Mouse (Mus musculus) G1E (cell line): ENCODE measurements around the gene Otud4. TPM values are rescaled to one million over a fixed set of nuclear protein-coding genes. Genes with fewer than 3 reads are reported as not detected.

Experiments used
- ATAC-seq: 2 replicates; pipeline ENCODE4 v1.8.0; 2016; ENCODE audit warnings: mild to moderate bottlenecking; ENCODE audit not compliant: insufficient number of reproducible peaks, poor library complexity, low FRiP score, severe bottlenecking; ENCODE audit errors: extremely low read depth
- DNase-seq: peaks from one replicate; pipeline ENCODE4 v3.0.0; 2012; ENCODE audit warnings: low spot score
- H3K27me3 ChIP-seq: 2 replicates; pipeline ENCODE4 v1.6.1; 2012; ENCODE audit warnings: mild to moderate bottlenecking, low read length, inconsistent platforms; ENCODE audit not compliant: insufficient read depth
- H3K36me3 ChIP-seq: replicated peaks from 2 replicates; pipeline ENCODE3; 2012; ENCODE audit warnings: mild to moderate bottlenecking, inconsistent platforms
- H3K4me1 ChIP-seq: 2 replicates; pipeline ENCODE4 v1.6.1; 2012; ENCODE audit warnings: low read depth, low read length, inconsistent platforms, mixed read lengths; ENCODE audit not compliant: insufficient read depth
- H3K4me3 ChIP-seq: 2 replicates; pipeline ENCODE4 v1.5.1; 2012; ENCODE audit warnings: low read depth, mild to moderate bottlenecking, inconsistent platforms, low read length, moderate library complexity, mixed read lengths
- H3K9me3 ChIP-seq: replicated peaks from 2 replicates; pipeline ENCODE4 v1.6.1; 2012; ENCODE audit warnings: inconsistent platforms
- CTCF ChIP-seq: IDR thresholded peaks from 2 replicates; pipeline ENCODE4 v1.5.1; 2012; ENCODE audit warnings: low read depth, low read length, inconsistent platforms, mixed read lengths
- GATA1 ChIP-seq: IDR thresholded peaks from 2 replicates; pipeline ENCODE4 v1.6.1; 2012; ENCODE audit warnings: borderline replicate concordance, low read length, inconsistent platforms, mixed read lengths
- GATA2 ChIP-seq: IDR thresholded peaks from 2 replicates; pipeline ENCODE4 v1.6.1; 2012; ENCODE audit warnings: low read depth, low read length, inconsistent platforms, borderline replicate concordance
- POLR2AphosphoS5 ChIP-seq: IDR thresholded peaks from 2 replicates; pipeline ENCODE4 v1.6.1; 2012; ENCODE audit warnings: low read depth, low read length, inconsistent platforms; ENCODE audit not compliant: insufficient replicate concordance
- TAL1 ChIP-seq: conservative IDR thresholded peaks from 2 replicates; pipeline ENCODE4 v1.6.1; 2012; ENCODE audit warnings: low read depth, low read length, inconsistent platforms, mixed read lengths
- polyA plus RNA-seq: library from polyadenylated mRNA; stranded (reverse); fragments of >175 nt; gene quantifications from 2 replicates; pipeline ENCODE4 v1.2.3, GENCODE M21; 2012
- total RNA-seq, 2 experiments: library from RNA; stranded (forward) in 1 of 2; stranded (reverse) in 1 of 2; fragments of 200-1000 nt in 1 of 2; fragments of >200 nt in 1 of 2; fragmentation: Nextera tagmentation in 1 of 2; gene quantifications; 2 replicates each; pipeline ENCODE4 v1.2.3; 2014 to 2017

Gene Otud4
- total and polyA plus RNA-seq, 3 experiments = 7.4 to 99.3 (median 84.1) TPM

DNA sequence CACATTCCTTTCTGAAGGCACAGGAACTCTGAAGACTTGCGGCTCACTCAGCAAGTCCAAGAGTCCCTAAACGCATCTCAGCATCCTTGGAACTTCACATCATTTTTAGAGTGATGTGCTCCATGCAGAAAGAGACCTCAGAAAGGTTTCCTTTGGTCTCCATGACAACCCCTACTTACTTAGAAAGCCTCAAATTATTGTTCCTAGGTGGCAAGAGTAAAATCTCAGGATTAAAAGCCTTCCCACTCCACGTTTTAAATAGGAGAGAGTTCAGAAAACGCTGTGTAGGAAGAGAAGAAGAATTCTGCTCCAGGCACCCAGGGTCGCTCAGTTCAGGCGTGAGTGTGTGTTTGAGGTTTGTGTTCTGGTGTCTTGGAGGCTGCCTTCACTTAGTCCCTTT is 27.1 kb upstream of the Otud4 start:
- no peaks in the 10 kb centered on the region for H3K36me3 ChIP-seq
- TF ChIP-seq GATA2 (no peak), CTCF (no peak), POLR2AphosphoS5 (no peak), GATA1 (no peak), TAL1 (no peak)
- no peak overlapping the region for H3K4me3 ChIP-seq
- DNase-seq = no peak
- H3K27me3 ChIP-seq = no peaks in the 10 kb centered on the region
- ATAC-seq = no peak
- H3K4me1 ChIP-seq = peaks cover 40% of the 10 kb centered on the region
- H3K9me3 ChIP-seq = no peaks in the 10 kb centered on the region

DNA sequence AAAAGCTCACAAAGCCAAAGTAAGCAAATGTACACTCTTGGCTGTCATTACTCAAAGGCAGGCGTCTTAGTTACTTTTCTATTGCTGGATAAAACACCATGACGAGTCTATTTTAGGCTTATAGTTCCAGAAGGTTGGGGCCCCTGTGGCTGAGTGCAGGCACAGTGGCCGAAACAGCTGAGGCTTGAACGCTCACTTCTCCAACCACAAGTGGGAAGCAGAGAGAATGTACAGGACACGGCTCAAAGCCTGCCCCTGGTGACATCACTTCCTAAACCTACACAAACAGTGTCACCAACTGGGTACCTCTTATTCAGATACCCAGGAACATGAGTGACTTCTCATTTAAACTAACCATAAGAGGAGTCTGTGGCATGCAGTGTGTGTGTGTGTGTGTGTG is 26.5 kb upstream of the Otud4 start:
- Histone ChIP-seq H3K36me3 (no peaks in the 10 kb centered on the region), H3K27me3 (no peaks in the 10 kb centered on the region), H3K4me3 (no peak overlapping the region; the same call in 1 of the 2 replicates), H3K9me3 (no peaks in the 10 kb centered on the region), H3K4me1 (peaks cover 38% of the 10 kb centered on the region)
- TF ChIP-seq CTCF (no peak), POLR2AphosphoS5 (no peak), GATA2 (no peak), GATA1 (no peak), TAL1 (no peak)
- DNase-seq (peak; percentile 26), ATAC-seq (peak; percentile 90)

DNA sequence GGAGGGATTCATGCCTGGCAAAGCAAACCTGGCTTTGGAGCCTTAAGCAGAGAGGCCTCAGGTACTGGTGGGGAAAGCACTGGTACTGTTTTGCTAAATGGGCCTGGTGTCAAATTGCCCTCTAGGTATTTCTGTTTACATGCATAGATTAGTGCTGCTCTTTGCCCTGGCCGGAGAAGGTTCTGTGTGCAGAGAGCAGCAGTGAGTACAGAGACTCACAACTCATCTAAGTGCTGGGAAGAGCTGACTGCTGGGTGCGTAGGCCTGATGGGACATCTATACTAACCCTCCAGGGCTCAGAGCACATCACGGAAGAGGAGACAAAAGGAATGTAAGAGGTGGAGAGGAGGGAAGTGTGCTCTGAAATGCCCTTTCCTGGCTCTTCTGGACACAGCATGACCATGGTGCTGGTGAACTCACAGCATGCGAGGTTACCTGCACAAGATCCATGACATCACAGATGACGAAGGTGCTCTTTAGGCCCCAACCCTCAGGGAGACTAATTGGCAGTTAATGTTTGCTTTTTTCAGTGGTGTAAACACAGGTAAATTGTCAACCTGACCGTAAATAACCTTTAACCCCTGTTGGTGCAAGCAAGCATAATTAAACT is 23.6 kb upstream of the Otud4 start:
- TF ChIP-seq CTCF = no peak
- no peak for TF ChIP-seq TAL1
- no peak for TF ChIP-seq GATA2
- no peak overlapping the region for H3K4me3 ChIP-seq
- ATAC-seq (no peak), DNase-seq (no peak)
- H3K9me3 ChIP-seq = no peaks in the 10 kb centered on the region
- peaks cover 63% of the 10 kb centered on the region for H3K4me1 ChIP-seq
- no peaks in the 10 kb centered on the region for H3K36me3 ChIP-seq
- no peaks in the 10 kb centered on the region for H3K27me3 ChIP-seq

DNA sequence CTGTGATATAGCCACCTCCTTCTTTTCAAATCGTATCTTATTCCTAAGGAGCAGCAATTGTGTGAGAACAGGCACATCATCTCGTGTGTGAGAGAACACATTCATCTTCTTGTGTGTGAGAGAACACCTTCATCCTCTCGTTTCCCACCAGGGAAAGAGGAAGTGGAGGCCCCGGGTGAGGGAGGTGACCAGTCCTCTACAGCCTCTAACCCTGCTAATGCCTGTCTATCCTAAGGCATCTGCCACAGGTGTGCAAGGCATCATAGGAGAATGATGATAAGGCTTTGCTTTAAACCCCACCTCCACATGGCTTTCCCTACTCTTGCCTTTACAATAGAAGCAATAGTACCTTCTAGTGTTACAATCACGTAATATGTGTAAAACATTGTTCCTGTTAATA is 20.5 kb upstream of the Otud4 start:
- Histone ChIP-seq H3K36me3 (no peaks in the 10 kb centered on the region), H3K27me3 (no peaks in the 10 kb centered on the region), H3K4me3 (no peak overlapping the region), H3K4me1 (peaks cover 44% of the 10 kb centered on the region), H3K9me3 (no peaks in the 10 kb centered on the region)
- no peak for DNase-seq
- TF ChIP-seq GATA1 (no peak), POLR2AphosphoS5 (no peak), GATA2 (no peak), CTCF (no peak), TAL1 (no peak)
- no peak for ATAC-seq

DNA sequence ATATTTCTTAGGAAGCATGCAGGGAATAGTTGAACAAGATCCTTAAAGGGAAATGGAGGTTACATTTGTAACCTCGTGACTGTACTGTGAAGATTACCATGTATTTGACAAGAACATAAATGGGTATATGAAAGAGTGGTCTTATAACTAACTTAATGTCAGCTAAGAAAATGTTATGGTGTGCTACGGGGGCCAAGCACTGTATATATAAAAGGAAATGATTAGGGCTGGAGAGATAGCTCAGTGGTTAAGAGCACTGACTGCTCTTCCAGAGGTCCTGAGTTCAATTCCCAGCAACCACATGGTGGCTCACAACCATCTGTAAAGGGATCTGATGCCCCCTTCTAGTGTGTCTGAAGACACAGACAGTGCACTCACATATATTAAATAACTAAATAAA is 20.1 kb upstream of the Otud4 start:
- TF ChIP-seq GATA2 (no peak), POLR2AphosphoS5 (no peak), CTCF (no peak), TAL1 (no peak), GATA1 (no peak)
- ATAC-seq (no peak), DNase-seq (no peak)
- no peaks in the 10 kb centered on the region for H3K36me3 ChIP-seq
- no peaks in the 10 kb centered on the region for H3K27me3 ChIP-seq
- no peaks in the 10 kb centered on the region for H3K9me3 ChIP-seq
- H3K4me1 ChIP-seq = peaks cover 41% of the 10 kb centered on the region
- no peak overlapping the region for H3K4me3 ChIP-seq

DNA sequence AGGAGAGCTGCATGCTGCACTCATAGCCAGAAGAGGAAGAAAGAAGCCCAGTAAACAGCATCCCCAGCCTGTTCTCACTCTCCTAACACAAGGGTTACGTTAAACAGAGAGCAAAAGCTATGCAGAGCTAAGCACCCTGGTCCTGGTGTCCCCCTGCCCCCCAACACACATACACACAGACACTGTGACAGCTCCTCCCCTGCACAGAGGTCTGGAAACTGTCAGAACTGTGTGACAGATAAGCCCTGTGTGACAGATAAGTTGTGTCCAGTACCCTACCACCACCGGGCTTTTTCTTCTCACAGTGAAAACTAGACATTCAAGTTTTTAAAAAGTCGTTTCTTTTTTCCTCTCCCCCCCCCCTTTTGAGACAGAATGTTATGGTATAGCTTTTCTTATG is 19.4 kb upstream of the Otud4 start:
- peak; percentile 78 for ATAC-seq
- peaks cover 35% of the 10 kb centered on the region for H3K4me1 ChIP-seq
- no peaks in the 10 kb centered on the region for H3K36me3 ChIP-seq
- H3K27me3 ChIP-seq = no peaks in the 10 kb centered on the region
- no peaks in the 10 kb centered on the region for H3K9me3 ChIP-seq
- DNase-seq = no peak
- peak overlapping the region; percentile 25; the same call in 1 of the 2 replicates for H3K4me3 ChIP-seq
- no peak for TF ChIP-seq POLR2AphosphoS5
- no peak for TF ChIP-seq CTCF
- no peak for TF ChIP-seq GATA1
- no peak for TF ChIP-seq TAL1
- no peak for TF ChIP-seq GATA2
